Mouse (Mus musculus) forebrain, postnatal 0 days (tissue): ENCODE measurements around the gene Map3k20. TPM values are rescaled to one million over a fixed set of nuclear protein-coding genes. Genes with fewer than 3 reads are reported as not detected.
A peak's percentile ranks its signal among the peaks of the same experiment; 100 is the strongest.

Experiments
- ATAC-seq: fragments of 200-750 bp; cut with Nextera tagmentation; 2 replicates; pipeline ENCODE4 v1.8.0; 2017; ENCODE audit warnings: mild to moderate bottlenecking, moderate library complexity
- DNase-seq: peaks from one replicate; pipeline ENCODE4 v3.0.0-alpha.2; 2015
- H3K27ac ChIP-seq: fragments of 300-500 bp; sonication (generic); 2 replicates; pipeline ENCODE4 v1.5.1; 2014; ENCODE audit warnings: low read depth, mild to moderate bottlenecking, antibody characterized with exemption, low read length, moderate library complexity, mixed read lengths
- H3K27me3 ChIP-seq: fragments of 300-500 bp; sonication (generic); 2 replicates; pipeline ENCODE4 v1.6.1; 2014; ENCODE audit warnings: mild to moderate bottlenecking, low read length, mixed read lengths; ENCODE audit not compliant: insufficient read depth
- H3K36me3 ChIP-seq: fragments of 300-500 bp; sonication (generic); 2 replicates; pipeline ENCODE4 v1.6.1; 2014; ENCODE audit warnings: mild to moderate bottlenecking, moderate library complexity; ENCODE audit not compliant: insufficient read depth
- H3K4me1 ChIP-seq: fragments of 300-500 bp; sonication (generic); 2 replicates; pipeline ENCODE4 v1.6.1; 2014; ENCODE audit warnings: antibody characterized with exemption; ENCODE audit not compliant: insufficient read depth
- H3K4me2 ChIP-seq: fragments of 300-500 bp; sonication (generic); 2 replicates; pipeline ENCODE4 v1.6.1; 2014; ENCODE audit warnings: low read depth, mild to moderate bottlenecking, moderate library complexity
- H3K4me3 ChIP-seq: fragments of 300-500 bp; sonication (generic); 2 replicates; pipeline ENCODE4 v1.5.1; 2014; ENCODE audit warnings: low read depth, low read length, mixed read lengths
- H3K9ac ChIP-seq: fragments of 300-500 bp; sonication (generic); 2 replicates; pipeline ENCODE4 v1.6.1; 2014; ENCODE audit warnings: mild to moderate bottlenecking
- H3K9me3 ChIP-seq: fragments of 300-500 bp; sonication (generic); 2 replicates; pipeline ENCODE4 v1.6.1; 2016; ENCODE audit warnings: low read length
- CTCF ChIP-seq: sonication (generic); IDR thresholded peaks from 2 replicates; pipeline ENCODE4 v1.5.1; 2016; ENCODE audit warnings: antibody characterized with exemption, control low read depth, low read depth
- WGBS: fragments of 180-500 bp; shearing (Covaris S2); extraction: QIAGEN DNeasy Blood & Tissue Kit; methylation state at CpG from one replicate; pipeline ENCODE4 v1.1.7; 2014; 5-methylcytosine and 5-hydroxymethylcytosine counted together
- polyA plus RNA-seq: library from polyadenylated mRNA; unstranded; fragments of >200 nt; fragmentation: Nextera tagmentation; extraction: Ambion mirVana; gene quantifications from 2 replicates; pipeline ENCODE4 v1.2.1, GENCODE M21; 2015
- total RNA-seq: library from RNA; depleted of rRNA; stranded (reverse); fragments of >200 nt; gene quantifications from 2 replicates; pipeline ENCODE4 v1.2.3, GENCODE M21; 2014

Gene Map3k20
- total and polyA plus RNA-seq, 2 experiments from 2014 or later: 3.6 to 8.9 TPM

DNA sequence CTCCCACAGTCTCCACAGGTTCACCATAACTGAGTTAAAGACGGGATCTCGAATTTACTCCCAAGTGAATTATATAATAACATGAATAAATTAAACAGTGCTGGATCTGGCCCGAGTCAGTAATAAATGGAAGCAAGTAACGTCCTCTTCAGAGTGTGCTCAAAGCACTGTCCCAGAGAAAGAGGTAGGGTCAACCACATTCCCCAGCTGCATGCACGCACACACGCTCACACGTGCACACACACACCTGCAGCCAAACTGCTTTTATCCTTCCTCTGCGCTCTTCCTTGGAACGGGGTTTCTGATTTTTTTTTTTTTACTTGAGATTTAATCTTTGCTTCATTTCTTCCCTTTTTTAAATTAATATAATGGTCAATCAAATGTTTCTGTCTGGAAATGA, 115.9 kb downstream of the Map3k20 start:
- Histone ChIP-seq H3K9ac (no peak overlapping the region), H3K4me2 (no peak overlapping the region), H3K27ac (no peak overlapping the region), H3K4me1 (no peaks in the 10 kb centered on the region), H3K27me3 (no peaks in the 10 kb centered on the region), H3K9me3 (no peaks in the 10 kb centered on the region), H3K36me3 (no peaks in the 10 kb centered on the region; the same call in 1 of the 2 replicates), H3K4me3 (no peak overlapping the region)
- 92% methylated on average over 9 of the region's 9 CpGs for WGBS
- ATAC-seq: no peak
- TF ChIP-seq CTCF: no peak
- DNase-seq: no peak

DNA sequence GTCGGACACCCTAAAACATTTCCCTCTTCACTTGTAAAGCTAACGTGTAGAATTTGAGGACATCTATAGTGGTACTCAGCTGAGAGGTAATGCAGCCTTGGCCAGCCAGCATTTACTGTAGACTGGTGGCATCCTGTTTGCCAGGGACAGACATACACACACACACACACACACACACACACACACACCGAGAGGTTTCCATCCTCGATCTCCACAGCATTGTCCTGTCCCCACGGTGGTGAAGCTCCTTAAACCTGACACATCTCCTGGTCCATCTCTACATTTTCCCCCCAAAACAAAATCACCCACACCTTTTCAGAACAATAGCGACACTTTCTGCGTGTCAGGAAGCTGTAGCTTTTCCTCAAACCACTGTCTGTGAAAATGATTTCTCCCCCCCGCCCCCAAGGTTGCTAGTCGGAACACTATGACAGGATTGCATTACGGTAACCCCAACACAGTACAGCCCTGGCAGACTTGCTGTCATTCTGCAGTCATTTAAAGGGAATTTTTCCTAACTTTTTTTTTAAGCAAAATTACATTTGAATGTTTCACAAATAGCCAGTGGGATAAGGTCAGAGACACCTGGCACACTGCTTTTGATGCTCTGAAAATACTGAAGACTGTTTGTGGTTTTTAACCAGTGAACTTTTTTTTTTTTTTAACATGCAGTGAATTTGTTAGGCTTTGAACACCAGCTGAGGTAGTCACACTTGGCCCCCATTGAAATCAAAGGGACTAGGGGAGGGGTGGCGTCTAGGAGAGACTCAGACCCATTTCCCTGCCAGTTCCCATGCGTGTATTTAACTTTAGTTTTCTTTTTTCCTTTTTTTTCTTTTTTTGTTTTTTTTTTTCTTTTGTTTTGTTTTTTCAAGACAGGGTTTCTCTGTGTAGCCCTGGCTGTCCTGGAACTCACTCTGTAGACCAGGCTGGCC, 120.5 kb downstream of the Map3k20 start:
- Histone ChIP-seq H3K27ac (no peak overlapping the region), H3K9me3 (no peaks in the 10 kb centered on the region), H3K36me3 (no peaks in the 10 kb centered on the region; the same call in 1 of the 2 replicates), H3K4me3 (no peak overlapping the region), H3K27me3 (no peaks in the 10 kb centered on the region), H3K9ac (no peak overlapping the region), H3K4me1 (no peaks in the 10 kb centered on the region), H3K4me2 (no peak overlapping the region)
- no peak for TF ChIP-seq CTCF
- DNase-seq (no peak), ATAC-seq (no peak)
- WGBS: 86% methylated on average over 12 of the region's 12 CpGs

DNA sequence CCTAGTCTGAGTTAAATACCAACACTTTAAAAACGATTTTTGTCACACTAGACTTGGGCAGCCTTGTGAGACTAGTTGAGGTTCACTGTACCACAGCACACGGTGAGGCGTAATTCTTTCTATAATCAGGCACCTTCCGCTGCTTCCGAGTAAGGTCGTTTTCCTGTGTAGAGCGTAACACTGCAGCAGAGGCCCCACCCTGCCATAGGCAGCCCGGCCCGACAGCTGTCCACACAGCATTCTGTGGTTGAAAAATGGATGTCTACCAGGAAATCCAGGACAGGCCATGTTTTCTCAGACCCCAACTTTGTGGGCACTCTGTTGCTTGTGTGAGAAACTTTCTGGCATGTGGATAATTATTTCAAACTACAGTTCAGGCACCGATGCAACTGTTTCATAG, 121.3 kb downstream of the Map3k20 start:
- WGBS: 68% methylated on average over 10 of the region's 10 CpGs
- DNase-seq: no peak

DNA sequence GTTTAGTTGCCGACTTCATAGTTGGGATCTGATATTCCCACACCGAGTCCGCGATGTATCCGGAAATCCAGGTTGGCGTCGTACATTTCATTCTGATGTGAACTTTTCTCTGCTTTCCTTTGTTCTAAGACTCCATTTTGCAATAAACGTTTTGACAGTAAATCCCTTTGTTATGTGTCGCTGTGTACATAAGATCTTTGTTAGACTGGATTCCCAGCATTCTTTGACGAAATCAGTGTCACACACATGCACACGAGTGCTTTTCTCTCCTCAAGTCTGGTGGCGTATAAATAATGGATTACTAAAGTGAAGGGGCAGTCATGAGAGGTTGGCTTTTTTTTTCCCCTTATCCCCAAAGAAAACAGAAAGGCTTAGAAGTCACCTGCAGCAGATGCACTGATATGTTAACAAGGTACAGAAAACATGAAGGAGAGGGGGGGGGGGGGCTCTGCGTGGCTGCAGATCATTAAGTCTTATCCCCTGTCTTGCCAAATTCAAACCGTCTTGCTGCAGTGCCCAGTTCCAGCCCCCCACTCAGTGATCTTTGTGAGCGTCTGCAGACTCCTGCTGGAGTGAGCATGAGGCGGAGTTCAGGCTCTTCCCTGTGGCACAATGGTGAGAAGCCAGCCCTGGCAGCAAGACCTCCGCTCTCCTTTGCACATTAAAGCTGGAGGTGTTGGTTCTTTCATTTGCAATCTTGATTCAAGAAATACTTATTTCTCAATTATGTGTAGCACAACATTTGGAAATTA, 122.1 kb downstream of the Map3k20 start:
- ATAC-seq (peak; percentile 47; the same call in 1 of the 2 replicates), DNase-seq (no peak)
- H3K4me1 ChIP-seq: no peaks in the 10 kb centered on the region
- H3K4me2 ChIP-seq: 0 out of 2 replicates have a peak overlapping the region, but pooled peaks have one; percentile 10
- H3K4me3 ChIP-seq: no peak overlapping the region
- peak overlapping the region; percentile 0; the same call in 1 of the 2 replicates for H3K9ac ChIP-seq
- H3K36me3 ChIP-seq: no peaks in the 10 kb centered on the region
- no peaks in the 10 kb centered on the region for H3K27me3 ChIP-seq
- no peak overlapping the region for H3K27ac ChIP-seq
- no peaks in the 10 kb centered on the region for H3K9me3 ChIP-seq
- 43% methylated on average over 17 of the region's 17 CpGs for WGBS
- no peak for TF ChIP-seq CTCF

More for the DNA sequence above, 121.3 kb downstream of the Map3k20 start:
- H3K4me1 ChIP-seq: no peaks in the 10 kb centered on the region
- no peak for ATAC-seq
- H3K9me3 ChIP-seq: no peaks in the 10 kb centered on the region
- no peaks in the 10 kb centered on the region for H3K27me3 ChIP-seq
- no peaks in the 10 kb centered on the region; the same call in 1 of the 2 replicates for H3K36me3 ChIP-seq
- H3K27ac ChIP-seq: no peak overlapping the region
- H3K4me2 ChIP-seq: no peak overlapping the region
- TF ChIP-seq CTCF: no peak
- H3K9ac ChIP-seq: no peak overlapping the region
- H3K4me3 ChIP-seq: no peak overlapping the region

DNA sequence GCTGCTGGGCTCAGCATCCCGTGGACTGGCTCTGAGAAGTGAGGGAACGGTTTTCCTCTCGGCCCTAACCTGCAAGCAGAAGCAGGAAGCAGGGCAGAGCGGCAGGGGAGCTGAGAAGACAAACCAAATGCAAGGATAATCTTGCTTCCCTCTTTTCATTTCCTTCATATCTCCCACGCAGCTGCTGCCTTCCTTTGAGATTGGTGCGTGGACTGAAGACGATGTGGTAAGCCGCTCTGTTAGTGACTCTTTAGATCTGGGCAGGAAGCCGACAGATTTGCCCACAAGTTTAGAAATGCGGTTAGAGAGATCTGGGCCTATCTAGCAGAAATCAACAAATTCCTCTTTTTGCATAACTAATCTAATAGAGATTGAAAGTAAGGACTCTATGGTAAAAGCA, 124.5 kb downstream of the Map3k20 start:
- no peak overlapping the region for H3K4me2 ChIP-seq
- H3K9ac ChIP-seq: no peak overlapping the region
- ATAC-seq (no peak), DNase-seq (no peak)
- no peaks in the 10 kb centered on the region for H3K4me1 ChIP-seq
- H3K27me3 ChIP-seq: no peaks in the 10 kb centered on the region
- H3K4me3 ChIP-seq: no peak overlapping the region
- H3K27ac ChIP-seq: no peak overlapping the region
- WGBS: 77% methylated on average over 10 of the region's 10 CpGs
- no peaks in the 10 kb centered on the region for H3K36me3 ChIP-seq
- H3K9me3 ChIP-seq: no peaks in the 10 kb centered on the region
- no peak for TF ChIP-seq CTCF

DNA sequence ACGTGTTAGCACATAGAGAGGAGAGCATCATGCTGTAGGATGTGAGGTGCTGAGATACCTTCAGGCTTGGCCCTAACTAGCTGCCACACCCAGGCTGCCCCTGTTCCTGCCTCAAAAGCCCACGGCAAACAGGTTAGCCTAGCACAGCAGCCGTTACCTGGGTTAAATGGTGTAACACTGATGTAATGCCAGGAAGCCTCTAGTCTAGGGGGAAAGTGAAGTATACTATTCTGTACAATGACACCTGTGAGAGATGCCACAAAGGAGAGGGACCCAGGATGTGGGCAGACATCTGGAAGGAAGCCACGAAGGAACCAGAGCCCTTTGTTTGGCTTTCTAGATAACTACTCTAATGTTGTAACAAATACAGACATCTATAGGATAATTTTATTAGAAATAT, 126.8 kb downstream of the Map3k20 start:
- DNase-seq: no peak
- WGBS: 93% methylated on average over 4 of the region's 4 CpGs

DNA sequence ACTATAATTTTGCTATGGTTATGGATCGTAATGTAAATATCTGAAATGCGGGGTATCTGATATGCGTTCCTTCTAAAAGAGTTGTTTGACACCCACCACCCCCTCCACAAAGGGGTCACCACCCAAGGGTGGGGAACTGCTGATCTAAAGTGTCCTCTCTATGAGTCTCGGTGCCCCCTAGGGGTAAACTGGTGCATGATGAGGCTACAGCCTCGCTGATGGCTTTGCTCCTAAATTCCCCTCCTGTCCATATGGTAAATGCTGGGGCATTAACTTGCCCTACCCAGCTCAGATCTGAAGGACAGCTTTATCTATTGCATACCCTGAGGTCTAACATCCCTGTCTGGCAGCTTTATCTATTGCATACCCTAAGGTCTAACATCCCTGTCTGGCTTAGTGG, 130.0 kb downstream of the Map3k20 start:
- DNase-seq (no peak), ATAC-seq (no peak)
- H3K4me2 ChIP-seq: no peak overlapping the region
- 0 out of 2 replicates have a peak, but pooled peaks have one; percentile 33 for TF ChIP-seq CTCF
- H3K36me3 ChIP-seq: no peaks in the 10 kb centered on the region
- no peaks in the 10 kb centered on the region for H3K4me1 ChIP-seq
- H3K4me3 ChIP-seq: no peak overlapping the region
- H3K9me3 ChIP-seq: no peaks in the 10 kb centered on the region
- 91% methylated on average over 5 of the region's 5 CpGs for WGBS
- H3K9ac ChIP-seq: no peak overlapping the region
- no peaks in the 10 kb centered on the region for H3K27me3 ChIP-seq
- H3K27ac ChIP-seq: no peak overlapping the region

More for the DNA sequence above, 126.8 kb downstream of the Map3k20 start:
- no peak for ATAC-seq
- Histone ChIP-seq H3K27ac (no peak overlapping the region), H3K4me2 (no peak overlapping the region), H3K9ac (no peak overlapping the region), H3K36me3 (no peaks in the 10 kb centered on the region), H3K9me3 (no peaks in the 10 kb centered on the region), H3K4me3 (no peak overlapping the region), H3K4me1 (no peaks in the 10 kb centered on the region), H3K27me3 (no peaks in the 10 kb centered on the region)
- TF ChIP-seq CTCF: no peak
